Mouse (Mus musculus) MEL-GATA-1-ER (cell line): ENCODE measurements at regions not wholly inside any gene's neighbourhood (a gene's known extent, or its start where the extent isn't known, plus 50 kb on each side); places are given as distances from the start of the nearest gene placed in this dataset.
A peak's percentile ranks its signal among the peaks of the same experiment; 100 is the strongest.

Experiments used
- DNase-seq: peaks from one replicate; pipeline ENCODE4 v3.0.0-alpha.2; 2012; ENCODE audit warnings: low read depth; ENCODE audit errors: extremely low read depth

DNA sequence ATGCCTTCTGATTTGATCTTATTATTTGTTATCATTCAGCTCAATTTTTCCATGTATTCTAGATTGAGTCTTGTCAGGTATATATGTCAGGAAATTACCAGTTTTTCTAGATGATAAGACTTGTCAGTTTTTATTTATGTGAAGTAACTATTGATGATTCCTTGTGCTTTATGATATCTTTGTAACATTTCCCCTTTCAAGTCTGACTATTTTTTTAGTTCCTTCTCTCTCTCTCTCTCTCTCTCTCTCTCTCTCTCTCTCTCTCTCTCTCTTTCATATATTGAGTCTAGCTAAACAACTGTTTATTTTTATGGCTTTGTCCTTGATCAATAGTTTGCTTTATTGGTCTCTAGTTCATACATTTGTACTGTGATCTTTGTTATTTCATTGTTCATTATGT lies 199.7 kb upstream of the Sema3a start:
- DNase-seq: no peak

DNA sequence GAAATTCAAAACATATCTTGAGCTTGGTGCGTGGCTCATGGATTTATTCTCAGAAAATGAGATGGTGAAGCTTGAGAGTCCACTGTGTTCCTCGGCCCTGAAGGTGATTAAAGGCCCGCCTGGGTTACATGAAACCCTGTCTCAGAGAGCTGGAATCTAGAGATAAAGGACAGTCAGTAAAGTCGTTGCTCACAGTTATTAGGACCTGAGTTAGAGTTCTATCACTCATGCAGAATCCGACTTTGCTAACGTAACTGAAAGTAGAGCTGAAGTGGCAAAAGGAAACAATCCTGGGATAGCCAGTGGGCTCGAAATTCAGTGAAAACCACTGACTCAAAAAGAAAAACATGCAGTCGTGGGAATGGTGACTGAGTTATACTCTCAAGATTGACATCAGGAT lies 198.9 kb upstream of the Sema3a start:
- no peak for DNase-seq

GRCm38 (mm10) chr5:12927247-12927646 lies 198.0 kb upstream of the Sema3a start:
- no peak for DNase-seq

DNA sequence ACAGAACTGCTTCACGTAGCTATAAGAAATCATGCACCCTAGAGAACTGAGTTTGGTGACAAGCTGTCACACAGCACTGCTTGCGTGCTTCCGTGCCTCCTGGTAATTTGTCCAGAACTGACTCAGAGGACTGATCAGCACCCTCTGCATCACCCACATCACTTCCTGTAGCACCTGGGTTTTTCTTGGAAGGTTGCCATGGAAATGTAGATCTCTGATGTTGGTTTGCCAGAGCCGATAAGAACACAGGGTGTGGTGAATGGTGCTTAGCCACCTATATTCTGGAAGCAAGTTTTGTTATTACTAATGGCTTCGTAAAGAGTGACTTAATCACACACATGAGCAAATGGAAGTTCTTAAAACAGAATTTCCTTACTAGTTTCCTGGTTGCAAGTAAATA lies 188.2 kb upstream of the Sema3a start:
- DNase-seq: no peak

DNA sequence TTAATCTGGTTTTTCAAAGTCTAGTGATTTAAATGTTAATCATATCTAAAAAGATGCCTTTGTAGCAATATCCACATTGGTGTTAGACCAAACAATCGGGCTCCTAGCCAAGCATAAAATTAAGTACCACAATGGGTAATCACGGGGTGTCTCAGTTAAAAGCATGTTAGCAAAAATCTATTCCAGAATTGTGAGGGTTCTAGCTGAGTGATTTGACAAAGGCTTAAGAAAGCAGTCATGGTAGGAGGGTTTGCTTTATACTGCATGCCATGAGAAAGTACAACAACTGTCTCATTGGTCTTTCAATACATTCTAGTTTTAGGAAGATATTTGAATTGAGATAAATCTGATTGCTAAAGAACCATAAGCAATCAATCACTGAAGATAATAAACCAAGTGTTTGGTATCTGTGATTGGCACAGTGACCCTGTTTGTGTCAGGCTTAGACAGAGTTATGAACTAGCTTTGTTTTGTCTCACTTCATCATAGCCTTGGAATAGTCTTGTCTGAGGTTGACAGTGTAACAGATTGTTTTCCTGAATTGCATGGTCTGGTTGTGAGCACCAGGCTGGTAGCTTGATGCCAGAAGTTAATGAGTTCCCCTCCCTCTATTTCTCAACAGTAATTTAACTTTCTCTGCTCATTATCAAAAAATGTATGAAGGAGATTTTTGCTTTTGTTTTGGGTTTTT lies 186.9 kb upstream of the Sema3a start:
- DNase-seq: no peak

GRCm38 (mm10) chr5:12944554-12944953 lies 180.7 kb upstream of the Sema3a start:
- DNase-seq: no peak

GRCm38 (mm10) chr5:12948472-12948871 lies 176.7 kb upstream of the Sema3a start:
- DNase-seq: no peak

- DNase-seq: no peak
Measured at GRCm38 (mm10) chr5:12970987-12971386, 154.2 kb upstream of the Sema3a start.

- no peak for DNase-seq
Measured at GRCm38 (mm10) chr5:12973701-12974100, 151.5 kb upstream of the Sema3a start.

- peak; percentile 34 for DNase-seq
Measured at GRCm38 (mm10) chr5:12976015-12976742, 149.0 kb upstream of the Sema3a start.

DNA sequence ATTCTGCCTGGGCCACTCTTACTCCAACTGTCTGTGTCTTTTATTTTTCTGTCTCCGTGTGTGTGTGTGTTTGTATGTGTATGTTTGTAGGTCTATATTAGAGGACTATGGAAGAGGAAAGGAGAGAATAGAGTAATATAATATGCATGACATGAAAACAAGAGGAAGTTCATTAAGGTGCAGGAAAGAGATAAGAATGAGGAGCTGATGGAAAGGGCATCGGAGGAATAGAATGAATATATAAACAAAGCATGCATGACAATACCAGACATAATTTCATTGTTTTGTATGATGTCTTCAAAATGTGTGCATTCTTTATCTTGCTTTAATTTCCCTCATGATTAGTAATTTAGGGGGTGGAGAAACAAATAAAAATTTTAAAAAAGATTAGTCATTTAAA lies 147.3 kb upstream of the Sema3a start:
- DNase-seq: peak; percentile 80

DNA sequence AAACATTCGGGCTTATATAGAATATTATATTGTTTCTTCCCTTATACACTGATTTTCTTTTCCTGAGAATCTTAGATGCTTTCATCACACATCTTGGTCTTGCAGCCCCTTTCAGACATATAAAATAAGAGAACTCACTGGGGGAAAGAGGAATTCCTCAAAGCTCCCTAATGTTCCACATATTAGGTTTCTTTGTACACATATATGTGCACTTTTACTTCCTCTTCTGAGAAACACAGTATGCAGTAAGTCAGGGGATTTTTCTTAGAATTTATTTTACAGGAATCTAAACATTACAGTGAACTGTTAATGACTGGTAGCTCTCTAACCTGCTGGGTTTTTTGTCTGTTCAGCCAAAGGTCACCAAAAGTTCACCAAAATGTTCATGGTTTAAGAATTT lies 131.4 kb upstream of the Sema3a start:
- no peak for DNase-seq

- DNase-seq: no peak
Measured at GRCm38 (mm10) chr5:12997440-12997839, 127.8 kb upstream of the Sema3a start.

- no peak for DNase-seq
Measured at GRCm38 (mm10) chr5:13007132-13007531, 118.1 kb upstream of the Sema3a start.

DNA sequence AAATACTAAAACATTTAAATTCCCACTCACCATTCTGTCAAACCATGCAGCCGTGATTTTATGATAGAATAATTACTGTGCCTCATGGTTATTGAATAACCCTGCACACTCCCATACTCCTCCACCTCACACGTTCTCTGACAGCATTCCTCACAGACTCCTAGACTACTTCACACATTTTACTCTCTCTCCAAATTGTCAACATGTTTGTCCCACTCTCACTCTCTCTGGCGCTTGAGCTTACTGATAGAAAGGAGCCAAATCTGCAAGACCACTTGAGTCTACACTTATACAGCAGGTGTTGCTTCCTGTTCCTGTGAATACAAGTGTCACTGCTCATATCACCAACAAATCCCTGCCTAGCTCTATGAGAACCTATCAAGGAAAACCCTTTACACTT lies 102.9 kb upstream of the Sema3a start:
- no peak for DNase-seq

- DNase-seq: no peak
Measured at GRCm38 (mm10) chr5:13033332-13033731, 91.9 kb upstream of the Sema3a start.

GRCm38 (mm10) chr5:13036127-13036526 lies 89.1 kb upstream of the Sema3a start:
- DNase-seq: no peak

- DNase-seq: no peak
Measured at GRCm38 (mm10) chr5:13058883-13059423, 66.3 kb upstream of the Sema3a start.

- DNase-seq: no peak
Measured at GRCm38 (mm10) chr5:13066942-13067341, 58.3 kb upstream of the Sema3a start.
